Mouse (Mus musculus): ENCODE results near the gene Ryr3. TPM values are rescaled to one million over a fixed set of nuclear protein-coding genes. Genes with fewer than 3 reads are reported as not detected.
"Not testable (repeated sequence)": the region's sequence is repeated elsewhere in the genome, so short reads cannot be mapped to it uniquely, and the experiment has no call there.

Ryr3 gene
- polyA plus RNA-seq, 1 experiment from 2014 or later = 2.1 TPM

- Histone ChIP-seq H3K9me3 (ENCODE audit: control insufficient read depth, low read length) (no peaks in the 10 kb centered on the region), H3K4me2 (replicated peaks; ENCODE audit: low read depth) (no peak overlapping the region), H3K9ac (ENCODE audit: low read length) (no peak overlapping the region), H3K27ac (replicated peaks) (no peak overlapping the region), H3K4me1 (replicated peaks; ENCODE audit: control insufficient read depth, insufficient read depth) (no peaks in the 10 kb centered on the region), H3K36me3 (ENCODE audit: control insufficient read depth, insufficient read depth, low read length) (no peaks in the 10 kb centered on the region), H3K27me3 (ENCODE audit: control insufficient read depth, insufficient read depth, low read length) (no peaks in the 10 kb centered on the region), H3K4me3 (ENCODE audit: low read depth, low read length) (no peak overlapping the region)
- no peak for ATAC-seq (ENCODE audit: low FRiP score, low TSS enrichment)
- WGBS = 88% methylated on average over 6 of the region's 6 CpGs
- DNase-seq (ENCODE audit: low spot score) = no peak
- TF ChIP-seq EP300 (optimal IDR thresholded peaks at IDR 0.05) (no peak), CTCF (IDR thresholded peaks at IDR 0.05; ENCODE audit: low read depth) (no peak)
Observed at GRCm38 (mm10) chr2:113094088-113094487, 122.8 kb downstream of the Ryr3 start.

- ATAC-seq (ENCODE audit: low FRiP score, low TSS enrichment) = no peak
- no peaks in the 10 kb centered on the region for H3K36me3 ChIP-seq (ENCODE audit: control insufficient read depth, insufficient read depth, low read length)
Observed at GRCm38 (mm10) chr2:113092756-113093155, 124.1 kb downstream of the Ryr3 start.

GRCm38 (mm10) chr2:113091316-113091715 lies 125.6 kb downstream of the Ryr3 start:
- 77% methylated on average over 1 of the region's 1 CpGs for WGBS
- not testable (repeated sequence) for ATAC-seq (ENCODE audit: low FRiP score, low TSS enrichment); H3K36me3 ChIP-seq (ENCODE audit: control insufficient read depth, insufficient read depth, low read length); DNase-seq (ENCODE audit: low spot score); H3K4me1 ChIP-seq (replicated peaks; ENCODE audit: control insufficient read depth, insufficient read depth); H3K27ac ChIP-seq (replicated peaks); H3K27me3 ChIP-seq (ENCODE audit: control insufficient read depth, insufficient read depth, low read length); H3K9me3 ChIP-seq (ENCODE audit: control insufficient read depth, low read length); H3K4me3 ChIP-seq (ENCODE audit: low read depth, low read length); H3K9ac ChIP-seq (ENCODE audit: low read length); H3K4me2 ChIP-seq (replicated peaks; ENCODE audit: low read depth)

More at GRCm38 (mm10) chr2:113092756-113093155, 124.1 kb downstream of the Ryr3 start:
- no peaks in the 10 kb centered on the region for H3K4me1 ChIP-seq (replicated peaks; ENCODE audit: control insufficient read depth, insufficient read depth)
- no peaks in the 10 kb centered on the region for H3K9me3 ChIP-seq (ENCODE audit: control insufficient read depth, low read length)
- H3K4me2 ChIP-seq (replicated peaks; ENCODE audit: low read depth) = no peak overlapping the region
- no peak overlapping the region for H3K27ac ChIP-seq (replicated peaks)
- DNase-seq (ENCODE audit: low spot score) = no peak
- TF ChIP-seq EP300 (optimal IDR thresholded peaks at IDR 0.05) = no peak
- no peak for TF ChIP-seq CTCF (IDR thresholded peaks at IDR 0.05; ENCODE audit: low read depth)
- H3K27me3 ChIP-seq (ENCODE audit: control insufficient read depth, insufficient read depth, low read length) = no peaks in the 10 kb centered on the region
- H3K9ac ChIP-seq (ENCODE audit: low read length) = no peak overlapping the region
- no peak overlapping the region for H3K4me3 ChIP-seq (ENCODE audit: low read depth, low read length)
- WGBS = 56% methylated on average over 1 of the region's 1 CpGs

GRCm38 (mm10) chr2:113076396-113076795 lies 140.5 kb downstream of the Ryr3 start:
- H3K36me3 ChIP-seq (ENCODE audit: control insufficient read depth, insufficient read depth, low read length) = no peaks in the 10 kb centered on the region
- DNase-seq (ENCODE audit: low spot score) = no peak
- TF ChIP-seq CTCF (IDR thresholded peaks at IDR 0.05; ENCODE audit: low read depth) (no peak), EP300 (optimal IDR thresholded peaks at IDR 0.05) (no peak)
- no peaks in the 10 kb centered on the region for H3K27me3 ChIP-seq (ENCODE audit: control insufficient read depth, insufficient read depth, low read length)
- H3K27ac ChIP-seq (replicated peaks) = no peak overlapping the region
- no peaks in the 10 kb centered on the region for H3K9me3 ChIP-seq (ENCODE audit: control insufficient read depth, low read length)
- H3K4me1 ChIP-seq (replicated peaks; ENCODE audit: control insufficient read depth, insufficient read depth) = no peaks in the 10 kb centered on the region
- H3K4me3 ChIP-seq (ENCODE audit: low read depth, low read length) = no peak overlapping the region
- no peak overlapping the region for H3K4me2 ChIP-seq (replicated peaks; ENCODE audit: low read depth)
- no peak for ATAC-seq (ENCODE audit: low FRiP score, low TSS enrichment)
- 85% methylated on average over 4 of the region's 4 CpGs for WGBS
- H3K9ac ChIP-seq (ENCODE audit: low read length) = no peak overlapping the region

- Histone ChIP-seq H3K36me3 (ENCODE audit: control insufficient read depth, insufficient read depth, low read length) (no peaks in the 10 kb centered on the region), H3K4me3 (ENCODE audit: low read depth, low read length) (no peak overlapping the region), H3K9ac (ENCODE audit: low read length) (no peak overlapping the region), H3K4me2 (replicated peaks; ENCODE audit: low read depth) (no peak overlapping the region), H3K4me1 (replicated peaks; ENCODE audit: control insufficient read depth, insufficient read depth) (no peaks in the 10 kb centered on the region), H3K27ac (replicated peaks) (no peak overlapping the region), H3K27me3 (ENCODE audit: control insufficient read depth, insufficient read depth, low read length) (no peaks in the 10 kb centered on the region), H3K9me3 (ENCODE audit: control insufficient read depth, low read length) (no peaks in the 10 kb centered on the region)
- DNase-seq (ENCODE audit: low spot score) (no peak), ATAC-seq (ENCODE audit: low FRiP score, low TSS enrichment) (no peak)
- WGBS = 73% methylated on average over 5 of the region's 5 CpGs
- TF ChIP-seq EP300 (optimal IDR thresholded peaks at IDR 0.05) = no peak
- TF ChIP-seq CTCF (IDR thresholded peaks at IDR 0.05; ENCODE audit: low read depth) = no peak
Observed at GRCm38 (mm10) chr2:113059367-113059766, 157.5 kb downstream of the Ryr3 start.

GRCm38 (mm10) chr2:113058914-113059313 lies 158.0 kb downstream of the Ryr3 start:
- Histone ChIP-seq H3K4me2 (replicated peaks; ENCODE audit: low read depth) (no peak overlapping the region), H3K4me1 (replicated peaks; ENCODE audit: control insufficient read depth, insufficient read depth) (no peaks in the 10 kb centered on the region), H3K36me3 (ENCODE audit: control insufficient read depth, insufficient read depth, low read length) (no peaks in the 10 kb centered on the region), H3K27me3 (ENCODE audit: control insufficient read depth, insufficient read depth, low read length) (no peaks in the 10 kb centered on the region), H3K4me3 (ENCODE audit: low read depth, low read length) (no peak overlapping the region), H3K27ac (replicated peaks) (no peak overlapping the region), H3K9me3 (ENCODE audit: control insufficient read depth, low read length) (no peaks in the 10 kb centered on the region), H3K9ac (ENCODE audit: low read length) (no peak overlapping the region)
- DNase-seq (ENCODE audit: low spot score) (no peak), ATAC-seq (ENCODE audit: low FRiP score, low TSS enrichment) (no peak)
- no peak for TF ChIP-seq EP300 (optimal IDR thresholded peaks at IDR 0.05)
- no peak for TF ChIP-seq CTCF (IDR thresholded peaks at IDR 0.05; ENCODE audit: low read depth)
- 46% methylated on average over 5 of the region's 5 CpGs for WGBS
